Mouse (Mus musculus): ENCODE measurements around the gene Cd63.

The Cd63 gene

DNA sequence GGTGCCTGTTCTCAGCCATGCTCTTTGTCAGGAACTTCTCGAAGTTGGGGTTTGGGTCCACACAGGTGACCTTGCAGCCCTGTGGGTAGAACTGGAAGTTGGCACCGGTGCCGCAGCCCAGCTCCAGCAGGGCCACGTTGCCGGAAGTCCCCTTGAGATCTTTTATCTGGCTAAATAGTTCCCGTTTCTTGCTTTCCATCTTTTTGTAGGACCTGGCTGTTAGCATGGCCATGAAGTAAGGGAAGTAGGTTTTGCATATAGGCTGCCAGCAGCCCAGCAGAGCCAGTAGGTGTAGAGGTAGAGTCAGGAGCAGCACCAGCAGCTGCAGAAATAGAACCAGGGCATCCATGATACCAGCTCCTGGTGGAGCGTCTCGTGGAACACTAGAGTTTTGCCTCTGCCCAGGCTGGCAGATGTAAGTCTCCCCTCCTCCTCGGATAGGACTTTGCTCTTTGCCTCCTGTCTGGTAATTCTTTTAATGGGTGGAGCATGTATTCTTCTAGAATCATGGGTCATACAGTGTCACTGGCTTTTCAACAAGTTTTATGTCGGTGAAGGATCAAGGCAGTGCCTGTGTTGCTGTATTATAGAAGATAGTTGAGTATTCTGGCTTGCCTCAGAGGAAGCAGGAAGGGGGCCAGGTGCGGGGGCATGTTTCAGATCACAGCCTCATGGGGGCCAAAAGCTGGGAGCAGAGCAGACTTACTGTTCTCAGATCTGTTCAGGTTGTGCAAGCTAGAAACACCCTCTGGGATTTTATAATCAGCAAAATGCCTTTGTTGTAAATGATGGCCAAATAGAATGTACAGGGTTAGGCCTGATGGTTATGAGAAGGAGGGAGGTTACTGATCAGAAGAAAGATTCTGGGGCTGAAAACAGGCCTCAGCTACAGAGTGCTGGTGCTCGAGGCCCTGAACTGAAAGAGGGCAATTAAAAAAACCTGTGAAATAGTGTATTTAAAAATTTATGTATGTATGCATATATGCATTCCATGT, 60.1 kb downstream of the Cd63 start, which contains the start of gene Mettl7b:
TSS of gene Mettl7b (minus strand) at position 399 of the 995 bp plus-strand sequence.
- in situ Hi-C loops (cut with MboI, MseI), result no loop called here

Data from T-helper 2 cell (primary cell).